Mouse (Mus musculus) 3T3-L1 (cell line): ENCODE data around the gene Hhatl.
A peak's percentile ranks its signal among the peaks of the same experiment; 100 is the strongest.

Source experiments
- DNase-seq: peaks from one replicate; pipeline ENCODE4 v3.0.0-alpha.2; 2015; ENCODE audit warnings: low read depth, low spot score

Gene Hhatl

DNA sequence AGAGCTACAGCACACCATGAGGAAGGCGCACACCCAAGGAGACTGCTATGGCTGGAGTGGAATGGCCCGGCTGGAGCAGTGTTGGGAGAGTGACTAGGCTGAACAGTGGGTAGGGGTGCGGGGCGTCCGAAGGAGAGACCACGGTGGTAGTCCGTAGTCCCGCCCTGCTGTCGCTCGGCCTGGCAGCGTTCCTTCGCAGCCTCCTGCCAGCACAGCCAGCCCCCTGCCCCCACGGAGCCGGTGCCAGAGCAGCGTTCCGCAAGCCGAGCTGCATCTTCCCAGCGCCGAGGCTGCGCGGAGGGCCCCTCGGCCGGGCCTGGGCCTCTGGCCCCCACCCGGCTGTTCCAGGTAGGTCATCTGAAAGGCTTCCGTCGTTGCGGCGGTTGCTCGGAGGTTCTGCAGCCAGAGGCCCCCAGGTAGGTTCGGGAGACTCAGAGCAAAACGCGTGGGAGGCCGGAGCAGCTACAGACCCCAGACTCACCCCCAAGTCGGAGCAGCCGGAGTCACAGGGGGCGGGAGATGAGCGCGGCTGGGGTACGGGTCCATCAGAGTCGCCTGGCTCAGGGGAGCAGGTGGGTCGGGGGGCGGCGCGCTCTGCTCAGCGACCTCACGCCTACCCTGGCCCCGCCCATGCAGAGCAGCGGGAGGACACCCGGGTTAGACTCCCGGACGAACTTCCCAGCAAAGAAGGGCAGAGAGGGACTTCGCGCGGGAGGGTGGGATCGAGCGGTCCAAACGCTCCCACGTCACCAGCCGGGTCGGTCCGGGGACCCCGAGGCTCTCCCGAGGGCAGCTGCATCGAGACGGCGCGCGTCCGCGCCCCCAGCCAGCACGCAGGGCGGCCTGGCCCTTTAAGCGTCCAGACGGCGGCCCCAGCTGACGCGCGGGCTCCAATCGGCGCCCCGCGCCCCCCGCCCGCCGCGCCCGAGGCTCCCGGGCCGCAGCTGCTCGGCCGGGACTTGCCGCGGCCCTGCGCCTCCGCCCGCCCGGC is 32.9 kb downstream of the Hhatl start, which contains the start of gene Zfp651:
Gene Zfp651, plus strand, starts transcription at position 240 of the 991 bp plus-strand sequence.
- peak; percentile 49 for DNase-seq

DNA sequence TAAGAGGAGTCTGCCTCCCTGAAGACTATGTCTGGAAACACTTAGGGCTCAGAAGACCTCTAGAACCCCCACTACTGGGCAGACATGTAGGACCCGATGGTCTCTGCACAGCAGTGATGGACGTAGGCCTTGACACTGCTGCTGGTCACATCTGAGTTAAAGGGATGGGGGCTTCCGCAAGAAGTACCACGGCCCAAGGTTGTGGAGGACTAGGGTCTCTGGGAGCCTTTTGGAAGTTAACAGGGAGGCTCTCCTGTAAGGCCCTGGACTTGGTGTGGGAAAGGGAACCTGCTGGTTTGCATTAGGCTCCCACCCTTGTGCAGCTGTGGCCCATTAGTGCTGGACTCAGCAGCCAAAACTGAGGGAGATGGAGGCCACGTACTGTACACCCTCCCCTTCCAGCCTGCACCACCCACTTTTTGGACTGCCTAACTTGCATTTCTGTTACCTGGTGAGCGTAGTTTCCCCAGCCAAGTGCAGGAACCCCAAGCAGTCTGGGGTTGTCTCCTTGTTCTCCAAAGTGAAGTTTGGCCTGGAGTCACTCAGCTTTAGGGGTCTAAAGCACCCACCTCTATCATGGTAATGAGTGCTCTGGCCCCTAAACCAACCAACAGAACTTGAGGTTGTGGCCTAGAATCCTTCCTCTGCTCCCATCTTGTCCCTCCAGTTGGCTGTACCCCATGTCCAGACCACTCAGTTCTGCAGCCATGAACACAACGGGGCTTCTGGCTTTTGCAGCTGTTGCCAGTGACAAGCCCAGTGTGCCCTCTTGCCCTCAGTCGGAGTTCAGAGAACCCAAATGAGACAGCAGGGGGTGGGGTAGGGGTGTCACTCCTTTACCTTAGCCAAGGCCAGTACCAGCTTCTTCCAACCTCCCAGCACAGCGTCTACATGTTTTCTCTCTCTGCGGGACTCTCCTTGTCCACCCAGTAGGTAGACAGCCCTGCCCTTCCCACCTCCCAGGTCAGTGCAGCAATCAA is 34.2 kb downstream of the Hhatl start:
- peak; percentile 80 for DNase-seq

GRCm38 (mm10) chr9:121757432-121757831 is 34.9 kb downstream of the Hhatl start:
- peak; percentile 76 for DNase-seq

GRCm38 (mm10) chr9:121756785-121757184 is 35.5 kb downstream of the Hhatl start:
- no peak for DNase-seq

DNA sequence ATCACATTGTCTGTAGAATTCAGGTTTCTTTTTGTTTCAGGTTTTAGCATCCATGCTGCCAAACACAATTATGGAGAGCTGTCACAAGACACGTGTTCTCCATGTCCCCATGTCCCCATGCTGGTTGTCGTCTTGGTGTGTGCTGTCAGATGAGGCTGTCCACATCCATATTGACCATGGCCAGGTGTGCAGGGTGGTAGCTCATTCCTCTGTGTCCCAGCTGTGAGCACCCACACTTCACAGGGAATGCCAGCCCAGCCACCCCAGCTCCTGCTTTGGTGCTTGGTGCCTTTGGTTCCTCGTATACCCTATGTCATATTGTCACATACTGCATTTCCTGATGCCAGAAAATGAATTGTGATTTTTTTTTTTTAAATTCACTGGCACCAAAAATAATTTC is 37.7 kb downstream of the Hhatl start:
- DNase-seq: no peak

- no peak for DNase-seq
These were observed 39.5 kb downstream of the Hhatl start for GRCm38 (mm10) chr9:121752774-121753173.

GRCm38 (mm10) chr9:121744051-121744450 is 48.3 kb downstream of the Hhatl start:
- DNase-seq: no peak

GRCm38 (mm10) chr9:121741168-121741567 is 51.1 kb downstream of the Hhatl start:
- DNase-seq: no peak

DNA sequence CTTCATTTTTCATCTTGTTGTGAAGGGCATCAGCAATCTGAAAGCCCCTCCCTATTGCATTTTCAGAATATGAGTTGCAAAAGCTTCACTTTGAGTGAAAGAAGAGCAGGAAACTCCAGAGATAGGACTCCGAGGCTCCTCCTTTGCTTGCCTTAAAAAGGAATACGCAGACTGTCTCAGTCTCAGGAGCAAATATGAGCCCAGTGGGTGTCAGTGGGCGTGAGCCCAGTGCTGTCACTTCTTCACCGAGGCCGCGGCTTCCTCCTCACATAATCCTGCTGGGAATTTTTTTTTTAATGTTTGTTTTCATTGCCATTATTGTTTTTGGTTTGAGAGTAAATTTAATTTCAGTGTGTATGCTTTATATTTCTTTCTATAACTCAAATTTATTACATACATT is 51.8 kb downstream of the Hhatl start:
- no peak for DNase-seq
